Comparison of ENCODE assay signal across 31 mouse cellular contexts in the genomic region with DNA sequence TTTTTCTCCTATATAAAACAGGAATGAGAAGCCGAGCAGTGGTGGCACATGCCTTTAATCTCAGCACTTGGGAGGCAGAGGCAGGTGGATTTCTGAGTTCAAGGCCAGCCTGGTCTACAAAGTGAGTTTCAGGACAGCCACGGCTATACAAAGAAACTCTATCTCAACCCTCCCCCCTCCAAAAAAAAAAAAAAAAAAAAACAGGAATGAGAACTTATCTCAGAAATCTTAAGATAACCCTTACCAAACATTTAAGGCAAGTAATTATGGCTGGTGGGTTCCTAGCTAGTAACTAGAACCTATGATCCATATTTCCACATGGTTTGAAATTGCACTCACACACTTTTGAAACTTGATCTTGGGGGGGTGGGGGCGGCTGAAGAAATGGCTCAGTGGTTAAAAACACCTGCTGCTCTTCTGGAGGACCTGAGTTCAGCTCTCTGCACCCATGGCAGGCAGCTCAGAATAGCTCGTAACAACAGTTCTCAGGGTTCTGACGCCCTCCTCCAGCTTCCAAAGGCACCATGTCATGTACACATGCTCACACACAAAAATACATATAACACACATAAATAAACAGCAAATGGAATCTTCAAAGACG. TPM values are rescaled to one million over a fixed set of nuclear protein-coding genes. Genes with fewer than 3 reads are reported as not detected.
DNase-seq lines count a peak whose midpoint lies in the region; ATAC-seq and TF ChIP-seq lines count a peak whose summit lies in the region.
"Had no signal": no experiment of that assay in that cellular context is flagged by ENCODE, and none has a peak within 500 bp of the region (broad histone marks: within the 10 kb centered on the region; RNA-seq: fewer than 3 reads in every experiment).

No protein-coding gene starts in this region.

- DNase-seq in lung, adult 18-20 months, result no peak
- DNase-seq in layer of hippocampus, adult 8-10 months (ENCODE audit: low spot score in 2 of 2), result no peak
- DNase-seq in cerebellum, adult 2 months, result no peak
- no peak for DNase-seq in retina, postnatal 1 day
- DNase-seq: forebrain, postnatal 0 days; right cerebral cortex, postnatal 25 days had no signal

- no peaks in the 10 kb centered on the region for H3K27me3 ChIP-seq in lung, embryonic 15.5 days
- H3K27me3 ChIP-seq in liver, embryonic 15.5 days, result peaks cover 29% of the 10 kb centered on the region; the same call in 1 of the 2 replicates
- no peaks in the 10 kb centered on the region for H3K27me3 ChIP-seq in stomach, embryonic 16.5 days (ENCODE audit: control insufficient read depth, insufficient read depth, low read length)
- no peaks in the 10 kb centered on the region for H3K27me3 ChIP-seq in cerebellum, adult 2 months (ENCODE audit: control insufficient read depth, insufficient read depth, low read length)
- H3K27me3 ChIP-seq: heart, embryonic 12.5 days; hindbrain, embryonic 15.5 days; midbrain, embryonic 13.5 days; Patski had no signal

- no peak overlapping the region for H3K4me2 ChIP-seq in lung, embryonic 15.5 days
- H3K4me2 ChIP-seq in liver, embryonic 15.5 days, result peak overlapping the region; percentile 61; the same call in 1 of the 2 replicates
- H3K4me2 ChIP-seq in stomach, embryonic 16.5 days (ENCODE audit: low read depth, low read length), result no peak overlapping the region
- H3K4me2 ChIP-seq: heart, embryonic 12.5 days; hindbrain, embryonic 15.5 days; limb, embryonic 12.5 days; midbrain, embryonic 13.5 days had no signal

- no peak for TF ChIP-seq POLR2A in bone marrow, adult 2 months (IDR thresholded peaks at IDR 0.05; ENCODE audit: borderline replicate concordance, control insufficient read depth, low read depth, low read length)
- TF ChIP-seq POLR2A in cerebellum, adult 2 months (IDR thresholded peaks at IDR 0.05; ENCODE audit: borderline replicate concordance, insufficient read depth, low read length), result no peak

- H3K4me3 ChIP-seq in lung, embryonic 15.5 days, result no peak overlapping the region
- no peak overlapping the region for H3K4me3 ChIP-seq in bone marrow, adult 2 months (replicated peaks; ENCODE audit: control insufficient read depth, low read depth, low read length)
- H3K4me3 ChIP-seq in liver, embryonic 15.5 days (replicated peaks), result no peak overlapping the region
- no peak overlapping the region for H3K4me3 ChIP-seq in stomach, embryonic 16.5 days (replicated peaks; ENCODE audit: low read length)
- no peak overlapping the region for H3K4me3 ChIP-seq in cerebellum, adult 2 months (replicated peaks; ENCODE audit: insufficient read depth, low read depth, low read length)
- H3K4me3 ChIP-seq: heart, adult 2 months; heart, embryonic 12.5 days; hindbrain, embryonic 15.5 days; limb, embryonic 12.5 days; megakaryocyte, embryonic 14.5 days; midbrain, embryonic 13.5 days had no signal

- ATAC-seq in lung, embryonic 15.5 days (ENCODE audit: borderline replicate concordance, extremely low read depth, low FRiP score, low TSS enrichment), result no peak
- no peak for ATAC-seq in liver, embryonic 15.5 days (ENCODE audit: insufficient read depth)
- ATAC-seq in stomach, embryonic 16.5 days (ENCODE audit: insufficient read depth, low FRiP score), result no peak
- ATAC-seq: forebrain, postnatal 0 days; midbrain, embryonic 13.5 days; Patski had no signal

- peak overlapping the region; percentile 84; the same call in 1 of the 2 replicates for H3K27ac ChIP-seq in lung, embryonic 15.5 days
- peak overlapping the region; percentile 77; the same call in 1 of the 2 replicates for H3K27ac ChIP-seq in bone marrow, adult 2 months (ENCODE audit: control insufficient read depth, insufficient read depth, low read depth, low read length, poor library complexity)
- H3K27ac ChIP-seq in liver, embryonic 15.5 days (replicated peaks), result peak overlapping the region; percentile 98
- peak overlapping the region; percentile 71 for H3K27ac ChIP-seq in stomach, embryonic 16.5 days (ENCODE audit: low read length)
- H3K27ac ChIP-seq in cerebellum, adult 2 months (ENCODE audit: insufficient read depth, low read length), result no peak overlapping the region
- H3K27ac ChIP-seq: heart, adult 2 months; hindbrain, embryonic 15.5 days; limb, embryonic 12.5 days; midbrain, embryonic 13.5 days had no signal

- peaks cover 16% of the 10 kb centered on the region for H3K4me1 ChIP-seq in lung, embryonic 15.5 days
- peaks cover 3% of the 10 kb centered on the region; the same call in 1 of the 2 replicates for H3K4me1 ChIP-seq in bone marrow, adult 2 months (ENCODE audit: control insufficient read depth, insufficient read depth, low read length)
- peaks cover 66% of the 10 kb centered on the region for H3K4me1 ChIP-seq in liver, embryonic 15.5 days (replicated peaks)
- H3K4me1 ChIP-seq in stomach, embryonic 16.5 days (ENCODE audit: control insufficient read depth, insufficient read depth, low read length), result peaks cover 24% of the 10 kb centered on the region
- H3K4me1 ChIP-seq in cerebellum, adult 2 months (ENCODE audit: control insufficient read depth, insufficient read depth, low read length), result no peaks in the 10 kb centered on the region; the same call in 1 of the 2 replicates

- TF ChIP-seq CTCF in bone marrow, adult 2 months (IDR thresholded peaks at IDR 0.05; ENCODE audit: control insufficient read depth, insufficient read depth, low read length), result no peak
- TF ChIP-seq CTCF in cerebellum, adult 2 months (IDR thresholded peaks at IDR 0.05; ENCODE audit: borderline replicate concordance, insufficient read depth, low read depth, low read length), result no peak

- no peak overlapping the region for H3K9ac ChIP-seq in lung, embryonic 15.5 days
- H3K9ac ChIP-seq in liver, embryonic 15.5 days, result no peak overlapping the region
- no peak overlapping the region for H3K9ac ChIP-seq in stomach, embryonic 16.5 days (ENCODE audit: low read length)
- H3K9ac ChIP-seq: forebrain, postnatal 0 days; heart, embryonic 12.5 days; hindbrain, embryonic 15.5 days; limb, embryonic 12.5 days; midbrain, embryonic 13.5 days had no signal

- no peaks in the 10 kb centered on the region for H3K36me3 ChIP-seq in lung, embryonic 15.5 days
- no peaks in the 10 kb centered on the region for H3K36me3 ChIP-seq in liver, embryonic 15.5 days (replicated peaks)
- H3K36me3 ChIP-seq in stomach, embryonic 16.5 days (ENCODE audit: control insufficient read depth, insufficient read depth, low read length), result no peaks in the 10 kb centered on the region
- H3K36me3 ChIP-seq: heart, embryonic 12.5 days; hindbrain, embryonic 15.5 days; limb, embryonic 12.5 days; midbrain, embryonic 13.5 days had no signal

- WGBS in lung, embryonic 15.5 days, result 58% methylated on average over 6 of the region's 6 CpGs
- 65% methylated on average over 6 of the region's 6 CpGs for WGBS in bone marrow, adult 2 months
- 48% methylated on average over 6 of the region's 6 CpGs for WGBS in liver, embryonic 15.5 days (ENCODE audit: insufficient replicate concordance)
- 66% methylated on average over 6 of the region's 6 CpGs for WGBS in stomach, embryonic 16.5 days
- 74% methylated on average over 6 of the region's 6 CpGs for WGBS in cerebellum, adult 2 months

- H3K9me3 ChIP-seq in lung, embryonic 15.5 days, result no peaks in the 10 kb centered on the region
- no peaks in the 10 kb centered on the region for H3K9me3 ChIP-seq in liver, embryonic 15.5 days (replicated peaks)
- H3K9me3 ChIP-seq in stomach, embryonic 16.5 days (replicated peaks; ENCODE audit: control insufficient read depth, low read length), result no peaks in the 10 kb centered on the region
- H3K9me3 ChIP-seq: heart, embryonic 12.5 days; hindbrain, embryonic 15.5 days; limb, embryonic 12.5 days; megakaryocyte, embryonic 14.5 days; midbrain, embryonic 13.5 days had no signal

RNA-seq across cellular contexts. Expression of a gene that starts 14.3 kb away (rescaled TPM):
- 6.2 and 8.3 TPM in 2 replicates for polyA plus RNA-seq in lung, embryonic 15.5 days (2015; fragmentation: Nextera tagmentation; extraction: Ambion mirVana)
- 3.6 TPM in 1 of 2 replicates, not detected in the other for polyA plus RNA-seq in bone marrow, adult 2 months (2011; ENCODE audit: insufficient read depth, insufficient read length, low replicate concordance, missing spikeins)
- polyA plus RNA-seq in liver, embryonic 15.5 days (2015; fragmentation: Nextera tagmentation; extraction: Ambion mirVana), result 0.33 and 0.54 TPM in 2 replicates
- polyA plus RNA-seq in stomach, embryonic 16.5 days (2015; fragmentation: Nextera tagmentation; extraction: Ambion mirVana), result 11.6 and 16.4 TPM in 2 replicates
- total RNA-seq in layer of hippocampus, adult 8-10 months (2022), result 100 to 1,000 TPM; 333 to 386 (median 359) TPM
- polyA plus RNA-seq in cerebellum, adult 2 months (2012; rRNA removed), result 102 and 103 TPM in 2 replicates
- total RNA-seq: MEL had no signal

RNA-seq across cellular contexts. Expression of a gene that starts 24.2 kb away (rescaled TPM):
- polyA plus RNA-seq in lung, embryonic 15.5 days (2015; fragmentation: Nextera tagmentation; extraction: Ambion mirVana), result 0.32 TPM in 1 of 2 replicates, not detected in the other
- polyA plus RNA-seq in bone marrow, adult 2 months (2011; ENCODE audit: insufficient read depth, insufficient read length, low replicate concordance, missing spikeins), result not detected in 2 replicates
- polyA plus RNA-seq in liver, embryonic 15.5 days (2015; fragmentation: Nextera tagmentation; extraction: Ambion mirVana), result not detected in 2 replicates
- 0.30 TPM in 1 of 2 replicates, not detected in the other for polyA plus RNA-seq in stomach, embryonic 16.5 days (2015; fragmentation: Nextera tagmentation; extraction: Ambion mirVana)
- total RNA-seq in layer of hippocampus, adult 8-10 months (2022), result 10 to 100 TPM in 1 of 4 experiments, 1 to 10 TPM in 3; 3.7 to 10.8 (median 6.9) TPM
- 0.36 and 1.1 TPM in 2 replicates for polyA plus RNA-seq in cerebellum, adult 2 months (2012; rRNA removed)
- total RNA-seq: adrenal gland, postnatal 14 days; forebrain, postnatal 0 days; gastrocnemius, postnatal 4 days; heart, adult 2 months; MEL had no signal
- polyA plus RNA-seq: erythroblast, embryonic 14.5 days; forebrain, embryonic 11.5 days; heart, postnatal 0 days; inflammation-experienced regulatory T-cells, adult 6 months; limb, embryonic 12.5 days had no signal

RNA-seq across cellular contexts. Expression of a gene that starts 40.7 kb away (rescaled TPM):
- 0.06 TPM in 2 replicates for polyA plus RNA-seq in lung, embryonic 15.5 days (2015; fragmentation: Nextera tagmentation; extraction: Ambion mirVana)
- polyA plus RNA-seq in bone marrow, adult 2 months (2011; ENCODE audit: insufficient read depth, insufficient read length, low replicate concordance, missing spikeins), result 0.57 TPM in 1 of 2 replicates, not detected in the other
- 0.32 and 0.37 TPM in 2 replicates for polyA plus RNA-seq in liver, embryonic 15.5 days (2015; fragmentation: Nextera tagmentation; extraction: Ambion mirVana)
- polyA plus RNA-seq in stomach, embryonic 16.5 days (2015; fragmentation: Nextera tagmentation; extraction: Ambion mirVana), result not detected in 2 replicates
- under 1 TPM in 2 of 4 experiments, not detected in 2; 0.33 to 0.40 TPM for total RNA-seq in layer of hippocampus, adult 8-10 months (2022)
- 0.16 and 0.21 TPM in 2 replicates for polyA plus RNA-seq in cerebellum, adult 2 months (2012; rRNA removed)
- total RNA-seq: forebrain, postnatal 0 days; gastrocnemius, adult 8-10 months; gastrocnemius, postnatal 4 days; heart, adult 2 months; heart, postnatal 4 days; layer of hippocampus, postnatal 10 days; left cerebral cortex, adult 18-20 months; left cerebral cortex, postnatal 14 days; MEL had no signal
- polyA plus RNA-seq: embryonic facial prominence, embryonic 14.5 days; forebrain, embryonic 11.5 days; heart, embryonic 12.5 days; heart, postnatal 0 days; hindbrain, embryonic 15.5 days; inflammation-experienced regulatory T-cells, adult 6 months; limb, embryonic 12.5 days; midbrain, embryonic 13.5 days; neural tube, embryonic 14.5 days; Patski had no signal

RNA-seq across cellular contexts. Expression of a gene that starts 52.0 kb away (rescaled TPM):
- 63.0 and 68.0 TPM in 2 replicates for polyA plus RNA-seq in lung, embryonic 15.5 days (2015; fragmentation: Nextera tagmentation; extraction: Ambion mirVana)
- polyA plus RNA-seq in bone marrow, adult 2 months (2011; ENCODE audit: insufficient read depth, insufficient read length, low replicate concordance, missing spikeins), result 21.8 and 35.8 TPM in 2 replicates
- polyA plus RNA-seq in liver, embryonic 15.5 days (2015; fragmentation: Nextera tagmentation; extraction: Ambion mirVana), result 50.8 and 55.0 TPM in 2 replicates
- polyA plus RNA-seq in stomach, embryonic 16.5 days (2015; fragmentation: Nextera tagmentation; extraction: Ambion mirVana), result 84.6 and 94.3 TPM in 2 replicates
- 10 to 100 TPM; 83.6 to 98.9 (median 87.1) TPM for total RNA-seq in layer of hippocampus, adult 8-10 months (2022)
- 155 and 163 TPM in 2 replicates for polyA plus RNA-seq in cerebellum, adult 2 months (2012; rRNA removed)

RNA-seq across cellular contexts. Expression of a gene that starts 52.1 kb away (rescaled TPM):
- polyA plus RNA-seq in lung, embryonic 15.5 days (2015; fragmentation: Nextera tagmentation; extraction: Ambion mirVana), result 104 and 105 TPM in 2 replicates
- polyA plus RNA-seq in bone marrow, adult 2 months (2011; ENCODE audit: insufficient read depth, insufficient read length, low replicate concordance, missing spikeins), result 36.7 and 38.1 TPM in 2 replicates
- 46.6 and 48.2 TPM in 2 replicates for polyA plus RNA-seq in liver, embryonic 15.5 days (2015; fragmentation: Nextera tagmentation; extraction: Ambion mirVana)
- polyA plus RNA-seq in stomach, embryonic 16.5 days (2015; fragmentation: Nextera tagmentation; extraction: Ambion mirVana), result 78.3 and 84.7 TPM in 2 replicates
- 10 to 100 TPM; 62.0 to 88.0 (median 71.0) TPM for total RNA-seq in layer of hippocampus, adult 8-10 months (2022)
- 58.2 and 58.4 TPM in 2 replicates for polyA plus RNA-seq in cerebellum, adult 2 months (2012; rRNA removed)
